Mouse (Mus musculus): Measurements from ENCODE around the gene Rab17. TPM values are rescaled to one million over a fixed set of nuclear protein-coding genes. Genes with fewer than 3 reads are reported as not detected.

Gene Rab17
- total RNA-seq, 2 experiments from 2014 or later, result not detected

DNA sequence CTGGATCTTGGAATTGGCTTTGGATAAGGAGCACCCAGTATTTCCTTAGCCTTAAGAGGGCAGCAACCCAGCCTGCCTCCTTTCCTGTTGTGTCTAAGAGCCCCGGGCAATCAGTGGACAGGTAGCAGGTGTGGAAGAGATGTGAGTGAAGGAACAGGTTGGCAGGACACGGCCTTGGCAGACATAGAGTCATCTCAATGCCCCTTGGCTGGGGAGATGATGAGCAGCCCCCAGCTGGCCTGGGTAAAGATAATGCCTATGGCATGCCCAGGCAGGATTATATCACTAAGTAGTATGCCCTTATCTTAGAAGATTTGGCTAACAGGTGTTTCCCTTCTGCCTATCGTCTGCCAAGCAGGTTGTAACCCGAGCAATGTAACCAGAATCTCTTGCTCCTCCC is 27.7 kb upstream of the Rab17 start:
- no peak for DNase-seq (ENCODE audit: low spot score)

DNA sequence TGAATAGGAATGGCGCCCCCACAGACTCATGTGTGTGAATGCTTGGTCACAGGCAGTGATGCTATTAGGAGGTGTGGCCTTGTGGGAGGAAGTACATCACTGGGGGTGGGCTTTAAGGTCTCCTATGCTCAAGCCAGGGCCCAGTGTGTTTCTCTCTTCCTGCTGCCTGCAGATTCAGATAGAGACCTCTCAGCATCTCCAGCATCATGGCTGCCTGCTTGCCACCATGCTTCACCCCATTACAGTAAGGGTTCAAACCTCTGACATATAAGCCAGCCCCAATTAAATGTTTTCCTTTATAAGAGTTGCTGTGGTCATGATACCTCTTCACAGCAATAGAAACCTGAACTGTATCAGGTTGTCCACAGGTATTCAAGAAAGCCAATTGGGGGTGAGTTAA is 26.5 kb upstream of the Rab17 start:
- no peak for DNase-seq (ENCODE audit: low spot score)

DNA sequence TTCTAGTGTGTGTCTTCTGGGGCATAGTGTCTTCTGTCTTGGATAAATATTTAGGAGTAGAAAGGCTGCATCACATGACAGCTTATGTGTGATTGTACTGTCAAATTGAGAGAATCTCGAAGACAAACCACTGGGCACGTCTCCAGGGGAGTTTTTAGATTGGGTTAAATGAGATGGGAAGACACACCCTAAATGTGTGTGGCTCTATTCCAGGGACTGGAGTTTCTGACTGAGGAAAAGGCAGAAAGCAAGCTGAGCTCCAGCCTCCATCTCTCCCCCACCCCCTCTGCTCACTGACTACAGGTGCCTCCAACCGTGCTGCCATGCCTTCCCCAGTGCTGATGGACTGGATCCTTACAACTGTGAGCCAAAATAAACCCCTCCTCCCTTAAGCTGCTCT is 11.9 kb upstream of the Rab17 start:
- peak; percentile 46 for DNase-seq (ENCODE audit: low spot score)

DNA sequence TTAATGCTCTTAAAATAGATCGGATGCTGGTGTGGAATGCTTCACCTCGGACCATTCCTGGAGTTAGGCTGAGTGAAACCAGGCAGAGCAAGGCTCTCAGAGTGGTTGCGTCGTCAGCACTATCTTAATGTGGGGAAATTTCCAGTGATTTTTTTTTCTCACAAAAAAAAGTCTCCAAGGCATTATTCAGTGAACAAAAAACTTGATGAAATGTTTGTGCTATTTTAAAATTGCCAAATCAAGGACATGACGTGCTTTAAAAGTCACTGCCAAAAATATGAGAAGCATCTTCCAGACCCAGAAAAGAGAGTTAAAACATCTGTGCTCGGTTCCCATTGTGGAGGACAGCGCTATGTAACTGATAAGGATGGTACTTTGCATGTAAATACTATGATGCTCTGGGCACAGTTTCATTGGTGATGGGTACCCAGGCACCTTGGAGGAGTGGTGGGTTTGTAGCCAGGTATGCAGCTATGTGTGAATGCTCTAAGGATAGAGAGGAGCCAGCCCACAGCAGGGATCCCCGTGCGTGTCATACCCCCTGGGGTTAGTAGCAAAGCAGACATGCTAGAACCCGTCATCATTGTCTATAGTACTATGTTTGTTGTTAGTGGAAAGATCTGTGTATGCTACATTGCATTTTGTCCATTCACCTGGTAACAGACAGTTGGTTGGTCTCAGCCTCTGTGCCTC is 11.3 kb upstream of the Rab17 start:
- DNase-seq (ENCODE audit: low spot score), result peak; percentile 38

DNA sequence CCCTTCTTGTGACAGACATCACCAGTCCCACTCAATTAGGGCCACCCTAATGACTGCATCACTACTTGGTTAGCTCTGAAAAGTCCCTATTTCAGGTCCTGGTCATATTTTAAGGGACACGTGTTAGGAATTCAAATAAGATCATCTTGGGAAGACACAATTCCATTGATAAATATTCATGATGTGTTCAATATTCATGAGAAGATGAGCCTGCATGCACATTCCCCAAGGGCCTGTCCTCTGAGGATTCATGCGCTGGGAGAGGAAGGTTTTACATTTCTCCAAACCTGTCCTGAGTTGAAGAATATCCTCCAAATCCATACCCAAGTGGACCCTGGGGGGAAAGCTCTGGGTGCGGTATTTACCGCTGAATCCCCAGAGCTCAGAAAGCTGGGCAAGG is 6.5 kb upstream of the Rab17 start:
- no peak for DNase-seq (ENCODE audit: low spot score)

DNA sequence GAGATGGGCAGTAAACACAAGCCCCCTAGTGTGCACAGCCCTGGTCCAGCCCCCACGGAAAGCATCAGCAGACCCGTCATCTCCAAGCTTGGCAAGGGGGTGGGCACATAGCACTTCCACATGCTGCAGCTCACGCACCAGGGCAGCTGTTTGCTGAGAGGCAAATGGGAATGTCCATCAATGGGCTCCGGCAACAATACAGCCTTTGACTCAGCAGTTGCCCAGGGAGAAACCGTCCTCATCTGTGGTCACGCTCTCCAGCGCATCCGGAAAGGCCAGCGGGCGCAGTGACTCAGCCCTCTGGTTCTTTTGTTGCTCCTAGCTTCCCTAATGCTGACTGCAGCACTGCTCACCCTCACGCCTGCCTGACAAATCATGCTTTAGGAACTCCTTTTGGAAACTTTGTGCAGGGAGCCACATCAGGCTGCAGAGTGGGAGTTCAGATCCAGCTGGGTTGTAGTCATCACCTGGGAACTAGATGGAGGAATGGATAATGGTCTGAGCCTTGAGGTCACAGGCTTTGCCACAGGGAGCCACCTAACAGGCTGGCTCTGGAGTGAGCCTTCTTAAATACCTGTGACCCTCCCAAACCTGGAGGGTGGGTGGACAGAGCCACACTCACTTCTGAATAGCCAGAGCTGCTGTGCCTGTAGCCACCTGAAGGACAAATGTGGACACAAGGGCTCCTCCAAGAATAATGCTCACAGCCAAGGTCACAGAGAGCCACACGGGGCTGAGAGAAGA is 5.6 kb upstream of the Rab17 start:
- DNase-seq (ENCODE audit: low spot score), result peak; percentile 9

DNA sequence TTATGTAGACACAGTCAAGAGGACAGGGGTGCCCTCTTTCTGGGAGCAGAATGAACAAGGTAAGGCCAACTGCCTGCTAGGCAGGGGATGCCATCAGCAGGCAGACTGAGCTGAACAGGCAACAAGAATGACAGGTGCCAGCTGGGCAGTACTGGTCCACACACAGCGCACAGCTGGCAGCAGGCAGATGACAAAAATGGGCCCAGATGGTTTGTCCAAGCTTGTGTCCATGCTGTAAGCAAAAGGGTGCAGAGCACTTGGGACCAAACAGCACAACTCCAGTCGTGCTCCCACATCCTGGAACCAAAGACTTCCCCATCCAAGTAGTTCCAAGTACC is 4.1 kb upstream of the Rab17 start:
- DNase-seq (ENCODE audit: low spot score), result no peak

DNA sequence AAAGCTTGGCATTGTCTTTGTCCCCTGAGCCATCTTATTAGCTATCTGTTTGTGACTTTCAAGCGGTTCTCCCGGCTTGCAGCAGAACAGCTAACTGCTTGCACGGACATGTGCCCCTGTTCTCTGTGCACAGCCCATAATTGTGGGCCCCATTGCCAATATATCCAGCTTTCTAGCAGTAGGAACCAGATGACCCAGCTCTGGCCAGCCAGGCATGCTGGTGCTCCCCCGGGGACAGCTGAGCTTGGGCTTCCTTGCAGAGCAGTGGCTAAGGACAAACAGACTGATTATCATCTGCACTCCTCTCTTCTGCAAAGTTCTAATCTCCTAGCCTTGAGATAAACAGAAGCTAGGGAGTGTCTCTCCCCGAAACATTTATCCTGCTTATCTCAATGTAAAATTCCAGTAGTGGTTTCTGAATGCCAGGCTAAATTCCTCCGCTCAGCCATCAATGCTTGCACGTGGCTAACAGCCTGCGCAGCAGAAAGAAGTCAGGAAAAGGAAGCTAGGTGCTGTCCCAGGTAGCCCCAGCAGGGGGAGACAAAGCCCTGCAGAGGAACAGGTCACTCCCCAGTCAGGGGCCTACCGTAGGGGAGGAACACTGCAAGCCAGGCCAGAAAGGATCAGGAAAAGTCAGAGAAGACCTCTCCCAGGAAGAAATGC is 3.6 kb upstream of the Rab17 start:
- peak; percentile 94 for DNase-seq (ENCODE audit: low spot score)

DNA sequence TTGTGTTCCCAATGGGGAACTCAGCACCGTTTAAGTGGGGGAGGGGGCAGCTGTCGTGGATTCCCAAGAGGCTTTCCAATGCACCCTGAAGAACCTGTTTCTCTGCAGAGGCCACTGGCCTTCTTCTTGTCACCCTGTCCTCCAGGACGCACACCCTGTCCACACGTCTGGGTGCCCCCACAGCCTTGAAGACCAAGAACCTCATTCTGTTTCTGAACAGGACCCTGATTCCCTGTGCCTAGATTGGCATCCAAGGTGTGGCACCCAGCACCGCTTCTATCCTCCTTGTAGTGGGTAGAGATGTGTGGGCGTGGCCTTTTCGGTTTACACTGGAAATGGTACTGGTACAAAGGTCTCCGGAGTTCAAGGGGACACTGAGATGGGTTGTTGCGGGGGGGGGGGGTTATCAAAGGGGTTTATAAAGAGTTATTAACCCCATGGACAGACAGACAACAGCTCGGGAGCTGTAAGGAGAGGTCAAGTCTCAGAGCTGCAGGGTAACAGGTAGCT is 475 bp upstream of the Rab17 start:
- no peak for DNase-seq (ENCODE audit: low spot score)

DNA sequence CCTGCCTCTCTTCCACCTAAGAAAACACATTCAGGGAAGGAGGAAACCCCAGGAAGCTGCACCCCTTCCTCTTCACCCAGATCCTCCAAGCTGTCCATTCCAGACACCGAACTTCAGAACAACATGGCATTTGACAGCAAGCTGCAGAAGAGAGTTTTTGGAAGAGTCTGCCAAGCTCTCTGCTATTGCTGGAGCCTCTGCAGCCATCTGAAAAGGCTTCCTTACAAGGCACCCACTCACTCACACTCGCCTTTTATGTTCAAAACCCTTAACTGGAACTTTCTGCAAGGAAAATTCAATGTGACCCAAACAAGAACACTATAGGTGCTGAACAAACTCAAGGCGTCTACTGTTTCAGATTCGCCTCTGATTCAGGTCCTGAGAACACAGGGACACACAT is 812 bp downstream of the Rab17 start:
- no peak for DNase-seq (ENCODE audit: low spot score)

DNA sequence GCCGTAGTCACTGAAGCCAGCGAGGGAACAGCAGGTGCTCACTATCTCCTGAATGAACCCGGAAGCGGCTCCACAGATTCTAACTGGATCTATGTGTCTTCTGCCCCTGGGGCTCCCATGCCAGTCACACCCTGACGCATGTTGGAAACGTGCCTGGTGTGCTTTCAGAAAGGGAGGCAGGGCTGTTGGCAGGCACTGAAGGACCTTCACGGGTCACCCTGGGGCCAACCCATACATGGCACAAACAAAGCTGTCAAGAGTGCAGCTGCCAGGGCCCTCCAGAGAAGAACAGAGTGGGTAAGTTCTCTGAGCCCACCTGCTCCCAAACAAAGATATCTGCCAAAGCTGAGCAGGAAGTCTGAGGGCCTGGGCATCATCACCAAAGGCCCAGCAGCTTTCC is 1.9 kb downstream of the Rab17 start:
- peak; percentile 26 for DNase-seq (ENCODE audit: low spot score)

DNA sequence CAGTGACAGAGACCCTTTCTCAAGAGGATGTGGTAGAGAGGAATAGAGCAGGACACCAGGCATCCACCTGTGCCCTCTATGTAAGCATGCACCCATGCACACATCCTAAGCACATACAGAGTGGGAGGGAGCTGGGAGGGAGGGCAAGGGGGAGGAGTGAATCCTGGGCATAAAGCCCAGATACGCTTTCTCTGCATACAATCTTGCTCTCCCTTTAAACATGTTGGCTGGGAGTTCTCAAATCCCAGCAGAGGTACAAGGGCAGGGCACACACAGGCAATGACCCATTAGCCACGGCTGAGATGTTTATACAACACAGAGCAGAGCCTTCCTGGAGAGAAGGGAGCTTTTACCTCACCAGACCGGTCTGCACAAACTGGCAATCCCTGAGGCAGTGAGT is 6.5 kb downstream of the Rab17 start:
- DNase-seq (ENCODE audit: low spot score), result no peak

DNA sequence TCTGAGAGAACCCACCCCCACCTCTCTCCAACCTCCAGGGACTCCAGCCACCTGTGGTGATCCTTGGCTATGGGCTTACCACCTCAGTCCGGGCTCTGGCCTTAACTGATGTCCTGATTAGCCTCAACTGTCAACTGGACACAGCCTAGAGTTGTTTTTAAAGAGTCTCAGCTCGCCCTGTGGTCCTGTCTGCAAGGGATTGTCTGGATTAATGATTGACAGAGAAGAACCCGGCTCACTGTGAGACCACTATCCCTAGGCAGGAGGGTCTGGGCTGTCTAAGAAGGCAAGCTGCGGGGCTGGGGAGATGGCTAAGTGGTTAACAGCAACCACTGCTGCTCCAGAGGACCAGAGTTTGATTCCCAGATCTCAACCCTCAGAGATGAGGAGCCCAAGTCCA is 6.9 kb downstream of the Rab17 start:
- DNase-seq (ENCODE audit: low spot score), result no peak

DNA sequence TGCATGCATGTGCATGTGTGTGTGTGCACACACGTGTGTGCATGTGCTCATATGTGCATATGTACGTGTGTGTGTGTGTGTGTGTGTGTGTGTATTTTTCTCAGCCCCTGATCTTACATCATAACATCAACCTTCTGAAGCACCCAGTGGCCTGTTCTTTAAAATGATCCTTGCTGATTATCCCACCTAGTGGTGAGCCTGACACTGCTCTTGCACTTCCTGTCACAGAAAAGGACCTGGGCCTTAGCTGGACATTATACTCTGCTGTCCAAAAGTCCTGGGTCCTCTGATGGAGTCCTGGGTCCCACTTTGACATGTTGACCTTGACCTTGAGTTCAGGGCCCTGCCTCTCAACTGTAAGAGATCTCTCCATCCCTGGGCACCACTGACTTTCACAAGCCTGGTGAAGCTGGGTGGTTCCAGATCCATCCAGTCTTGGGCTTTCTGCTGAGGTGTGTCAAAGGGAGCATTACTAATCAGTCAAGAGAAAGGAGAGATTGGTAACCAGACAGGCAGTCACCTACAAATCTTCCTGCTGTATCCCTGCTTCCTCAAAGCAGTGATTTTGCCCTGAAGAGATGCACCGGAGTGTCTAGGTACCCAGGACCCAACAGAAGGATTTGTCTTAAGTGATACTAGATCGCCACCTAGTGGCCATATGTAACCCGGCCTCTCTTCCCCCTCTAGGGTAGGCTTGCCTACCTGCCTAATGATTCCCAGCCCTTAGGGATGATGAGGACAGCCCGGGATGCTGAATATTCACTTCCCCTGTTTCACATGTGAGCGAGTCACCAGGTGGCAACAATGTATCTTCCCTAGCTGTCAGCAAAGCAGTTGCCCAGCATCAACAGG is 13.0 kb downstream of the Rab17 start:
- peak; percentile 74 for DNase-seq (ENCODE audit: low spot score)

DNA sequence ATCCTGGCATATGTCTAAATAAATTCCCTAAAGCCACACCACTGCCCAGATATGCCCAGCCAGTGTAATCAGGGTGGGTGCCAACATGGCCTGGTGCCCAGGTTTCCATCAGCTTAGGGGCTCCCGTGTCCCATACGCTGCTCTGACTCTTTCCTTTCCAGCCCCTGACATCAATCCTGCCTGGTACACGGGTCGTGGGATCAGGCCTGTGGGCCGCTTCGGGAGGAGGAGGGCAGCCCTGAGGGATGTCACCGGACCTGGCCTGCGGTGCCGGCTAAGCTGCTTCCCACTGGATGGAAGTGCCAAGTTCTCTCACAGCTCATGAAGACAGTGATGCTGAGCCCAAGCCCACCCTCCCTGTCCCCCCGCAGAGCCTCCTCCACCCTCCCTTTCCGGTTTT is 15.8 kb downstream of the Rab17 start:
- no peak for DNase-seq (ENCODE audit: low spot score)

DNA sequence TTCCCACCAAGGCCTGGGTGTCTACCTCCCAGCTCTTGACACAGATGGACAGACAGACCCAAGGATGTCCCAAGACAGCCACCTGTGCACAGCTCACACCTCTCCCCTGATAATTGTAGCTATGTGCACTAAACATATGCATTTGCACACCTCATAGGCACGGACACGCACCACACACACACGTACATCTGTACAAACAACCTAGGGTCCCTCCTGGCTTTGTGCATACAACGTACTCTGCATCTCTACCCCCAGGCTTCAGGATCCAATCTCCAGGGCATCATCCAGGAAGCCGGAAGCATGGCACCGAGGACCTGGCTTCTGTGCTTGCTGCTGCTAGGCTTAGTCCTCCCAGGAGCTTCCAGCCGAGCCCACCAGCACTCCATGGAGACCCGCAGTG is 16.7 kb downstream of the Rab17 start, which contains the start of gene Prlh:
Prlh (plus strand) TSS at position 301 of the 400 bp plus-strand sequence.
- DNase-seq (ENCODE audit: low spot score), result no peak

DNA sequence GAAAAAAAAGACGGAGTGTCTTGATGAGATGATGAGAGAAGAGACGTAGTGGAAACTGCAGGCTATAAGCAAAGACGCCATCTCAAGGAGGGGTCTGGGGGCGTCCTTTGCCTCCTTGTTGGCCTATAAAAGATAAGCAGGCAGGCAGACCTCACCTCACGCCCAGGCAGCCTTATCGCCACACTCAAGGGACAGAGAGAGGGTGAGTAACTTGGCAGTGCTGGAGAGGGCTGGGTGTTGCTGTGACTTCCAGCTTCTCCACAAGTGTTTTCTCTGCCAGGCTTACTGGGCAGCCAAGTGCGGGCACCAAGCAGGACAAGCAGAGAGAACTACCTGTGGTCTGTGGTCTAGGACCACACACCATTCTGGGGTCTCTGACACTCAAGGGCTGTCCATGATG is 17.8 kb downstream of the Rab17 start:
- no peak for DNase-seq (ENCODE audit: low spot score)

DNA sequence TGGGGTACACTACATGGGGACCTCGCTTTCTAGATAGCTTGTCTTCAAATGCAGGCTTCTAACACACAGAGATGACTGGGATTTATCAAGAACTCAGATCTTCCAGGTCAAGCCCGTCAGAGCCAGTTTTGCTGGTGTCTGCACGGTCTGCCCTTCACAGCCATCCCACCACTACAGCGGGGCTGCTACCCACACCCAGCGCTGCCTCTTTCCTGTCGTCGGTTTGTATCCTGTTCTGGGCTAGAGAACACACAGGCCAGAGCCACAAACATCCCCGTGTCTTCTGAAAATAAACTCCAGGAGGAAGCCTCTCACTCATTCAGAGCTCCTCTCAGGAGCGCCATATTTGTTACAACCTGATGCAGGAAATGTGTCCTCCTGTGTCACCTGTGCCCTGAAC is 20.2 kb downstream of the Rab17 start:
- DNase-seq (ENCODE audit: low spot score), result no peak

DNA sequence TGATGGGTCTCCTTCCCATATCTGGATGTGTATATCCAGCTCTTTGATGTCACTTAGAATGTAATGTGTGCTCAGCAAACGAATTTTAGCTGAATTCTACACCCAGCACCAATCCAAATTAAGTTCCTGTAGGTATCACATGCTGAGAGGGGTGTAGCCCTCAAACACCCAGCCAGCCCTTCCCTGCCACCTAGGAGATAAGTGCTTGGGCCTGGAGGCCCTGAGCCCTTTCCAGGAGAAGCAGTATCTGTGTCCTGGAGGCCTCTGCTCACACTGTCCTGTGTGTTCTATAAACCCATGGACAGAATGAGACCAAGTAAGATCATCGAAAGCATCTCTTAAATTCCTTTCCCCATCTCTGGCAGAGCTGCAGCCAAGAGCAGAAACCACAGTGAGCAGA is 22.2 kb downstream of the Rab17 start:
- DNase-seq (ENCODE audit: low spot score), result no peak

DNA sequence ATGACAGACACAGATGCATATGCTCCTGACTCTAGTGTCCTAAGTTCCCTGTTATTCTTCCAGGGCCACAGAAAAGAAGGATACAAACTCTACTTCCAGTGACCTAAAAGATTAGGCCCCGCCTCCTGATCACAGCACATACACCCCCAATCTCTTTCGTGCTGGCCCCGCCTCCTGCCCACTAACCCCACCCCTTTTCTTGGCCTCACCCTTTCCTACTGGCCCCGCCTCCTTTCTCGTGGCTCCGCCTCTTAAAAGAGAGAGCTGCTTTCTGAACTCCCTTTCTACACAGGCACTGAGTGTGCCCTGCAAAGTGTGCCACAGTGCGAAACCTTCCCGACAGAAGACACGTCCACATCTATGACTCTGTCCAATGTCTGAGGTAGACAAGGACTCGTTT is 24.3 kb downstream of the Rab17 start:
- DNase-seq (ENCODE audit: low spot score), result no peak

DNA sequence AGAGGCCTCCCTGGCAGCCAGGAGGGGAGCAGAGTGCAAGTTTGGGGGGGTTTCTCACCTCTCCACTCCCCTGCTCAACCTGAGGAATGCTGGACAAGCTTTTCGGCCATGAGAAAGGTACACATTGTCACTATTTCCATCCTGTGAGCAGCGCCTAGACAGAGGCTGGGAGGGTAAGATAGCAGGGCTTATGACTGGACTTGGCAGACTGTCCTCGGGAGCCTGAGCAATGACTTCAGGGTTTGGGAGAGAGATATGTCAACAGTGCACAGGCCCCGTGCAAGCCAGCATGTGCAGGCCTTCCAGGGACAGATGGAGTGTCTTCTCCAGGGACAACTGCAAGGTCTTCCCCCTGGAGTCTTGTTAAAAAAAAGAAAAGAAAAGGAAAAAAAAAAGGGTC is 29.5 kb downstream of the Rab17 start:
- DNase-seq (ENCODE audit: low spot score), result no peak

DNA sequence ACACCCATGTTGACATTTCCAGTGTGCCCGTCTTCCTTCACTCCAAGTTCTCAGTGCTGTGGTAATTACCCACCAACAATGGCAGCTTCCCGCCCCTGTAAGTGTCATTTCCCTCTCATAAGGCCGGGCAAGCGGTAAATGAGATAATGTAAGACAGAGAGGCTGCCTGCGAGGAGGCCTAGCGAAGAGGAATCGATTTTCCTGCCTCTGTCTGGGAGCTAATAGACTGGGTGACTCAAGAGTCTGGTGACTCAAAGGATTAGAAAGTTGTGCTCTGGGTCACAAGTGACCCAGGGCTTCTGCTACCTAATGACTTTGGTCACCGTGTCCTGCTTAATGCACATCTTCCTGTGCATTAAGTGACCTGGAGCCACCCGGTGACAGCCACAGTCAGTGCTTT is 32.5 kb downstream of the Rab17 start:
- DNase-seq (ENCODE audit: low spot score), result no peak

Measured in gastrocnemius, adult 18-20 months (tissue).